Mouse (Mus musculus) heart, adult 2 months (tissue): ENCODE data around the gene Cd200r3.

ENCODE experiments used
- CTCF ChIP-seq: fragments of 200-600 bp; IDR thresholded peaks from 2 replicates; pipeline ENCODE4 v1.8.1; 2022; ENCODE audit warnings: antibody characterized with exemption, mild to moderate bottlenecking, moderate library complexity
- EP300 ChIP-seq: fragments of 200-500 bp; IDR thresholded peaks from 2 replicates; pipeline ENCODE4 v1.6.1; 2011; ENCODE audit warnings: low read depth, low read length, control low read depth; ENCODE audit not compliant: insufficient read depth
- POLR2A ChIP-seq: fragments of 200-500 bp; IDR thresholded peaks from 2 replicates; pipeline ENCODE4 v1.6.1; 2011; ENCODE audit warnings: mild to moderate bottlenecking, low read depth, low read length, control low read depth; ENCODE audit not compliant: insufficient read depth

- TF ChIP-seq CTCF (no peak), POLR2A (no peak), EP300 (no peak)
Measured at GRCm38 (mm10) chr16:45004443-45004842, 61.0 kb downstream of the Cd200r3 start.
